Mouse (Mus musculus) gastrocnemius, postnatal 25 days (tissue): ENCODE measurements around the gene Tspan12. TPM values are rescaled to one million over a fixed set of nuclear protein-coding genes. Genes with fewer than 3 reads are reported as not detected.
"Not testable (repeated sequence)": the region's sequence is repeated elsewhere in the genome, so short reads cannot be mapped to it uniquely, and the experiment has no call there.

Experiments
- DNase-seq: peaks from one replicate; pipeline ENCODE4 v3.0.0; 2022
- long read RNA-seq, 2 experiments: library from polyadenylated mRNA; stranded (forward); transcript quantifications; one replicate each; pipeline ENCODE4 v2.0.0; 2021
- total RNA-seq, 2 experiments: library from RNA; stranded (reverse); gene quantifications; 1 replicate in 1 of 2; 2 replicates in 1 of 2; pipeline ENCODE4 v1.2.3; 2021

Tspan12 gene
- 10 to 100 TPM; 13.9 to 37.2 TPM for total RNA-seq
- long read RNA-seq, experiment 1, partial matches to known transcripts = 8 of 12 reads
- long read RNA-seq, experiment 1, other reads (novel, unspliced or antisense) = 4 of 12 reads
- long read RNA-seq, experiment 2, partial matches to known transcripts = 28 of 34 reads
- long read RNA-seq, experiment 2, other reads (novel, unspliced or antisense) = 5 of 34 reads

DNA sequence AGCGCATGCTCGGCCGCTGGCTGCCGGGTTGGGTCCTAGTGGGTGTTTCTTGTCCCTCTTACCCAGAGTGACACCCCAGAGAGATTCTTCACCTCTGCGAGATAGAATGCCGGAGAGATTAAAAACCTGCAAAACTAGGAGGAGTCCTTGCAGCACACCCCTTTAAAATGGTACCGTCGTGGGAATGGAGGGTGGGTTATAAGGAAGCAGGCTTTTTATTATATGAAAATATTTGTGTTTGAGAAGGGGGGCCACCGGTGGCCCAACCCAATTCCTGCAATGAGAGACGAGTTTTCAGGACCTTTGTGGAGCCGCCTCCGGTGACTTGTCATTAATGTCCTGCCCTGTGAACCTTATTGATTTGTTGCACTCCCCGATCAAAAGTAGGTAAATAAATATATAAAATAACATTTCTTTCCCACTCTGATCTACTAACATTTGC, at the start of gene Tspan12:
Gene Tspan12 (minus strand): TSS at position 172 of the 442 bp plus-strand sequence.
- DNase-seq = no peak

DNA sequence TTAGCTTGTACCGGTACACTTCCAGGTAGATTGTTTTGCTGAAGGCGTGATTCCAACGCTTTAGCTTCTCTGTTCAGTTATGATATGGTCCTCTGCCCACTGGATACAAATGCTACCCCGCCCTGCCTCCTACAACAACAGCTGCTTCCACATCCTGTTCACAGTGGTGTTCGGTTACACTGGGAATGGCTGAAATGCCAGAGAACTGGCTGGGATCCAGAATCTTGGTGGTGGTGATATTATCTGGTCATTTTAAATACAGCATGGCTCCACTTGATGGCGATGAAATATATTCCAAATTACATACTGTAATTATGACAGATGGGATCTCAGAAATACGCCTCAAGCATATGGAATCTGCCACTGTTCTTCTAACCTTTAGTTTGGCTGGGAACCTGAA, 42.1 kb upstream of the Tspan12 start:
- DNase-seq = peak; percentile 16

DNA sequence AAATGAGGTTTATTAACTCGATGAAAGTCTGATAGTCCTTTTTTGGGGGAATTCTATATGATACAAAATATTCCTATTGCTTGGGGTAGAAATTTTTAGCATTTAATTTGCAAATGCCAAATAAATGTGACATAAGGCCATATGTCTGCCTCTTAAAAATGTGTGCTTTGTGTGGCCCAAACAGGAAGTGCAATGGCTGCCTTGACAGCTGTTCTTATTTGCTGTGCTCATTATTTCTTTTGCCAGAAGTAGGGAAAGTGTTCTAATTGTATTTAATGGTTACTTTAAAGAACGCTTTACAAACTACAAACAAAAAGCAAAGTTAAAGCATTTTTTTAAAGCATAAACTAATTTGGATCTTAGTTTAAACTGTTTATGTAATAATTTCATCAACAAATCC, 36.8 kb upstream of the Tspan12 start:
- DNase-seq = no peak

GRCm38 (mm10) chr6:21887971-21888370, 35.7 kb upstream of the Tspan12 start:
- DNase-seq = not testable (repeated sequence)

GRCm38 (mm10) chr6:21879496-21879895, 27.2 kb upstream of the Tspan12 start:
- no peak for DNase-seq

GRCm38 (mm10) chr6:21867310-21867709, 15.0 kb upstream of the Tspan12 start:
- no peak for DNase-seq

- no peak for DNase-seq
Observed at GRCm38 (mm10) chr6:21864179-21864578, 11.9 kb upstream of the Tspan12 start.

GRCm38 (mm10) chr6:21863561-21863960, 11.2 kb upstream of the Tspan12 start:
- no peak for DNase-seq

GRCm38 (mm10) chr6:21861316-21861715, 9.0 kb upstream of the Tspan12 start:
- DNase-seq = no peak

GRCm38 (mm10) chr6:21857843-21858242, 5.5 kb upstream of the Tspan12 start:
- no peak for DNase-seq

DNA sequence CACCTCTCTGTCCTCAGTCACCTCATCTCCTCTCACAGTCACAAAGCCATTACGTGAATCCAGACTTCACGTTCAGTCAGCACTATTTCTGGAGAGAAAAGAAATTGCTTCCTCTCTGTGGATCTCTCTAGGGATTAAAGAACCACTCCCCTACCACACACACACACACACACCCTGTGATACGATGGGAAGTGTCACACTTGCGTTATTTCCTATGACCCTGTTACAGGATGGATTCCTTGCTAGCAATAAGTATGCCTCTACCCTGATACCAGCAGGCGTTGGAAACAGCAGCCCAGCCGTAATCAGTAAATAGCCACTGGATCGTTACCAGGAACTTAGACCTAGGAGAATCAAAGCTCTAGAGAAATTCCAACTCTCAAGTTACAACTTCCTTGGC, 3.6 kb upstream of the Tspan12 start:
- no peak for DNase-seq

DNA sequence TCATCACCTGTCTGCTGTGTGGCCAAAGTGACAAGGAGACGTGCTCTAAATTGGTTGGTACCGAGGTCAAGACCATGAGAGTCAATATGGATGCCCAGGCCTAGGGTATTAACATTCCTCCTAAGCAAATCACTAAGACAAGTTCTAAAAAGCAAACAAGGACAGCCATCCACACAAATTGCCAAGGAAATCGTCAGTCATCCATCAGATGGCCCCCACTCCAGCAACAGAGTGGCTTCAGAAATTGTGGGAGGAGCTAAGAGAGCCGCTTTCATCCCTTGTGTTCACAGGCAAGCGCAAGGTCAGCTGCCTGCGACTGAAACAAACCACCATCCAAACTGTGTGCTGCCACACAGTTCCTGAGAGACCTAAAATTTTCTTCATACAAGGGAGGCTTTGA, 1.0 kb upstream of the Tspan12 start:
- DNase-seq = no peak

DNA sequence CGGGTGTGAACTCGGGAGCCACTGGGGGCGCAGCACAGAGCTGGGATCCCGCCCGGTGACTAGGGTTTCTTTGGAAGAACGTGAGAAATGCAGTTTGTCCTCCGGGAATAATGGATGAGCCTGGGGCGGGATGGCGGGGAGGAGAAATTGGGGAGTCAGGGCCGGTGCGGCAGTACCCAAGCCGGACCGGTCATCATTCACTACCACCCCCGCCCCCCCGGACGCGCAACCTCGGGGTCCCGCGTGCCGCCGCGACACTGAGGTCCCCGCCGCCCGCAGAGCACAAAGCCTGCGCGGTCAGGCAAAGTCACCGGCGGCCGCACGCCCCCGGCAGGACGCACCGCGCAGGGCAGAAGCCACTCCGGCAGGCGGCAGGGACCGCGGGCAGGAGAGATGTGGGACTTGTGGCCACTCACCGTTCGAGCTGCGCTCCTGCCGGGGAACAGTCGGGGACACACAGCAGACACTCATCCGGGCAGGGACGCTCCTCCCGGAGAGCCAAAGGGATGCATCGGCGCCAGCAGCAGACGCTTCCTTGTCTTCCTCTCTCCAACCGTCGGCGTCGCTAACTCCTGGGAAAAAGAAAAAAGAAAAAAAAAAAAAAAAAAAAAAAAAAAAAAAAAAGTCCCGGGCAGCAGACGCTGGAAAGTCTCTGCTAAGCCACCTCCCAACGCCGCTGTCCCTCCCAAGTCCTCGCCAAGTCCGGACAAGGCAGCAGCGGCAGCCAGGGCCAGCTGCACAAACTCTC, 545 bp downstream of the Tspan12 start:
- peak; percentile 82 for DNase-seq

DNA sequence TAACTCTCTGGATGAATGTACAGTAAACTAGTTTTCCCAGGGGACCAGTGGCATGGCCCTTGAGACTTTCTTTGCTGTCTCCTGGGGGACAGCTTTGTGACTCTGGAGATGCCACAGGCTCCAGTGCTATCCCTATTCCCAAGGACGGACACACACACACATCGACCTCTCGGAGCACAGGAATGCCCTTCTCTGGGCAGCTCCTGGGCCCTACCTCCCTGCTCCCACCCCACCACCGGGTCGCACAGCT, 1.0 kb downstream of the Tspan12 start:
- no peak for DNase-seq

DNA sequence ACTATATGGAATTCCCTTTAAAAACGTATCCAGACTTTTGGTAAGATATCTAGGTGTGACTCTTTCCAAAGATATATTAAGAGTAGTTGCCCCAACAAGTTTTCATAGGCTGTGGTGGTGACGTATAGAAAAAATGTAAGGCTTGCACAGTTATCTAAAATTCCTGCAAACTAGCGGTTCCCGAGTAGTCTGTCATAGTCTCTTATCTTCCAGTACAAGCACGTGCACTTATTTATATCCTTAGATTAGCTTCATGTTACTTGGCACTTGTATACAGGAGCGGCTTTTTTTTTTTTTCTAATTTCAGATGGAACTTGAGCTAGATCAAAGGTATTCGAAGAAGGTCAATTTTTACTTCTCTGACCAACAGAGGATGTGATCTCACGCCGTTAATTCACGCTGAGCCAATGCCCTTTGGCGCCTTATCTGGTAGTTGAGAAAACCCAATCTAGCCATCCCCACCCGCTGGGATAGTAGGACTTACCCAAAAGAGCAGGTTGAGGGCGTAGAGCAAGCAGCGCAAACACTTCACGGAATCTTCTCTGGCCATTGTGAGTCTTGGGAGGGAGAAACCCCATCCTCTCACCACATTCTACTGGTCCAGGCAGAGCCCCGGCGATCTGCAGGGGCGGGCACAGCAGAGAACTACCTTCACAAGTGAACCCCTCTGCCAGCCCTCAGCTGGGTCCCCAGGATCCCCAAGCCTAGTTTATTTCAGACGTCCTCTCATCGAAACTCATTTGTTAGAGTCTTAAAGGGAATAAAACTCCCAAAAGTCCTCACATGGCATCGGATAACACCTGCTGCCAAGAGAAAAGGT, 1.6 kb downstream of the Tspan12 start:
- no peak for DNase-seq

GRCm38 (mm10) chr6:21848808-21849207, 3.5 kb downstream of the Tspan12 start:
- DNase-seq = no peak

- no peak for DNase-seq
Observed at GRCm38 (mm10) chr6:21839976-21840775, 12.1 kb downstream of the Tspan12 start.

GRCm38 (mm10) chr6:21839244-21839814, 13.0 kb downstream of the Tspan12 start:
- DNase-seq = no peak

DNA sequence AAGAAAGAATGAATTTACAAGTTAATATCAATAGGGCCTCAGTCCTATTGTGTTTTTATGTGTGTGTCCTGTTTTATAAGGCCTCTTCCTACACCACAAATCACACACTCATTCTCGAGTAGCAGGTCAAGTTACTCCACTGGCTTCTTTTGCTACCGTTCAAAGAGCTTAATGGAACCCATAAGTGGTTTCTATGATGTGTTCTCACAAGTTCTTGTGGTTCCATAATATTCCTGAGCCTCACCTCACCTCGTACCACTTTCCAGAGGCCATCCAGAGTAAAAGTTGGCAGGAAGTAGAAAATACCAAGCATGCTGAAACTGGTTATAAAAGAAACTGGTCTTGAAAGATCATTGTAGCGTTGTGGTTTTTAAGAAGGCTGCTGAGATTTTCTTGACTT, 18.8 kb downstream of the Tspan12 start:
- DNase-seq = no peak

GRCm38 (mm10) chr6:21831871-21832270, 20.4 kb downstream of the Tspan12 start:
- no peak for DNase-seq

DNA sequence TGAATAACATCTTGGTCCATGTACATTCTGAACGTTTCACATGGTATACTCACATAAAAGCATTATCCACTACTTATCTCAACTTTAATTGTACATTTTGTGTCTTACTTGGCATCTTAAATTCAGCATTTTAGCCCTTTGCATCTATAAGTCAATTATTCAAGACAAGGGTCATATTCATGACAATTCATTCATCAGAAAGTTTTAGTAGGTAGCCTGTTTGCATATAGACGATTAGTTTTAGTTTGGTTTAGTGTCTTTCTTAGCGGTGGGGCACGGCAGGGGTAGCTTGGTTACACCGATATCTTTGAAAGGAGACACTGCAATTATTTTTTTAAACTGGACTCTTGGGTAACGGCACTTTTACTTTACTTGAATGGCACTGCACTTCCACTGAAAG, 21.4 kb downstream of the Tspan12 start:
- no peak for DNase-seq

DNA sequence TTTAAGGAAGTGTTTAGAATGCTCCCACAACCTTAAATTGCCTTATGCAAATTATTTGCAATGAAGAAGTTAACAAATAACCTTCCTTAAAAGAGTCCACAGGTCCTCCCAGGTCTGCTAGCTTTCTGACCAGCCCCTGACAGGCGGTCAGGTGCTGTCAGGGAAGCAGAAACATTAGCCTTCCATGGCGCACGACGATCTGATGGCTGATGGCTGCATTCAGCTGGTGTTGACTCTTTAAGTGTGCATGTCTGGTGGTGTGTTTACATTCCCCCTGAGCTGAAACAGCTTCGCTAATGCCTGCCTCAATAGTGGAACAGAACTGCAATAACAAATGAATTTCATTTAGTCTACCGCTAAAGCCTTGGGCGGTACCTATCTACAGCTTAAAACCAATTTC, 22.4 kb downstream of the Tspan12 start:
- no peak for DNase-seq
